Comparison of ENCODE assay signal across 11 mouse cellular contexts in the genomic region with DNA sequence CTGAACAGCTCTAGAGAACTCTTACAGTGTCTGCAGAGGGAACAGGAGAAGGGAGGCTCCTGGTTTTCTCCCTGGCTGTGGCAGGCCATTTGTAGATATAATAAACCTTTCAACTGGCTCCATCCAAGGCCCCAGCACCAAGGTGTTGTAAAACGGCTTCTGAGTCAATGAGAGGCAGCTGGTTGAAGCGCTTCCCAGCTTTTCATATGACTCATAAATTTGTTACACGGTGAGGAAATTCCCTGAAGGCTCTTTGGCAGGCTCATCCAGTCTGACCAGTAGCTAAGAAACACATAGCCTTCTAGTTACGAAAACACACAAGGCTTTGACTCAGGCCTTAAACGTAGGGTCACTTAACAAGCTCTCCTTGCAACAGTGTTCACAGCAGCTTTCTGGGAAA.
DNase-seq lines count a peak whose midpoint lies in the region; ATAC-seq lines count a peak whose summit lies in the region.
"Had no signal": no experiment of that assay in that cellular context is flagged by ENCODE, and none has a peak within 500 bp of the region (broad histone marks: within the 10 kb centered on the region; RNA-seq: fewer than 3 reads in every experiment).

No protein-coding gene starts in this region.

- 28% methylated on average over 5 of the region's 5 CpGs for WGBS in neural tube, embryonic 15.5 days
- 89% methylated on average over 5 of the region's 5 CpGs for WGBS in midbrain, embryonic 10.5 days
- WGBS in hindbrain, embryonic 16.5 days: 69% methylated on average over 5 of the region's 5 CpGs

- ATAC-seq in neural tube, embryonic 15.5 days (ENCODE audit: low FRiP score): no peak
- ATAC-seq in hindbrain, embryonic 16.5 days: no peak

- no peaks in the 10 kb centered on the region for H3K9me3 ChIP-seq in neural tube, embryonic 15.5 days (replicated peaks)
- no peaks in the 10 kb centered on the region for H3K9me3 ChIP-seq in midbrain, embryonic 10.5 days (replicated peaks)
- no peaks in the 10 kb centered on the region for H3K9me3 ChIP-seq in hindbrain, embryonic 16.5 days (ENCODE audit: control insufficient read depth, low read length)
- H3K9me3 ChIP-seq: embryonic facial prominence, embryonic 13.5 days; neural tube, embryonic 12.5 days had no signal

- H3K4me3 ChIP-seq in neural tube, embryonic 15.5 days (replicated peaks): no peak overlapping the region
- no peak overlapping the region for H3K4me3 ChIP-seq in midbrain, embryonic 10.5 days
- H3K4me3 ChIP-seq in hindbrain, embryonic 16.5 days (ENCODE audit: low read length): no peak overlapping the region
- H3K4me3 ChIP-seq: embryonic facial prominence, embryonic 13.5 days; neural tube, embryonic 12.5 days had no signal

- H3K27ac ChIP-seq in neural tube, embryonic 15.5 days (replicated peaks): no peak overlapping the region
- H3K27ac ChIP-seq in midbrain, embryonic 10.5 days (replicated peaks): no peak overlapping the region
- H3K27ac ChIP-seq in hindbrain, embryonic 16.5 days (ENCODE audit: low read depth, low read length): no peak overlapping the region
- H3K27ac ChIP-seq: embryonic facial prominence, embryonic 13.5 days; hindbrain, embryonic 14.5 days; liver, embryonic 14.5 days; neural tube, embryonic 12.5 days had no signal

- H3K4me1 ChIP-seq in neural tube, embryonic 15.5 days: 0 out of 2 replicates have a peak, but pooled peaks cover 6% of the 10 kb centered on the region
- H3K4me1 ChIP-seq in midbrain, embryonic 10.5 days: peaks cover 25% of the 10 kb centered on the region
- H3K4me1 ChIP-seq in hindbrain, embryonic 16.5 days (ENCODE audit: control insufficient read depth, insufficient read depth, low read depth, low read length): no peaks in the 10 kb centered on the region
- H3K4me1 ChIP-seq: neural tube, embryonic 12.5 days had no signal

- H3K36me3 ChIP-seq in neural tube, embryonic 15.5 days: no peaks in the 10 kb centered on the region
- no peaks in the 10 kb centered on the region for H3K36me3 ChIP-seq in midbrain, embryonic 10.5 days
- no peaks in the 10 kb centered on the region for H3K36me3 ChIP-seq in hindbrain, embryonic 16.5 days (ENCODE audit: control insufficient read depth, insufficient read depth, low read length)
- H3K36me3 ChIP-seq: embryonic facial prominence, embryonic 13.5 days; neural tube, embryonic 12.5 days had no signal

- H3K27me3 ChIP-seq in neural tube, embryonic 15.5 days (replicated peaks): no peaks in the 10 kb centered on the region
- H3K27me3 ChIP-seq in midbrain, embryonic 10.5 days (ENCODE audit: low read depth, poor library complexity, severe bottlenecking): no peaks in the 10 kb centered on the region
- no peaks in the 10 kb centered on the region for H3K27me3 ChIP-seq in hindbrain, embryonic 16.5 days (replicated peaks; ENCODE audit: control insufficient read depth, insufficient read depth, low read length)
- H3K27me3 ChIP-seq: neural tube, embryonic 12.5 days had no signal

- H3K4me2 ChIP-seq in neural tube, embryonic 15.5 days: no peak overlapping the region
- H3K4me2 ChIP-seq in hindbrain, embryonic 16.5 days (ENCODE audit: low read length): no peak overlapping the region
- H3K4me2 ChIP-seq: embryonic facial prominence, embryonic 13.5 days; hindbrain, embryonic 14.5 days; neural tube, embryonic 12.5 days had no signal

- H3K9ac ChIP-seq in neural tube, embryonic 15.5 days (replicated peaks): no peak overlapping the region
- H3K9ac ChIP-seq in hindbrain, embryonic 16.5 days (ENCODE audit: low read depth, low read length): no peak overlapping the region
- H3K9ac ChIP-seq: embryonic facial prominence, embryonic 13.5 days; hindbrain, embryonic 14.5 days; liver, embryonic 14.5 days; neural tube, embryonic 12.5 days had no signal

- DNase-seq in 3134 (ENCODE audit: extremely low read depth, insufficient read length, low spot score): peak; percentile 76
- peak; percentile 99 for DNase-seq in 3T3-L1 (ENCODE audit: low read depth, low spot score)
- peak; percentile 93 for DNase-seq in gonadal fat pad, adult 2 months (ENCODE audit: low read depth)
- DNase-seq in kidney, postnatal 36 days: peak; percentile 15 to 46
- no peak for DNase-seq in midbrain, embryonic 10.5 days (ENCODE audit: low spot score)
